Mouse (Mus musculus) lung, adult 2 months (tissue): Measurements from ENCODE around the gene Pappa2.

Source experiments
- CTCF ChIP-seq: fragments of 200-500 bp; IDR thresholded peaks from 2 replicates; pipeline ENCODE4 v1.5.1; 2011; ENCODE audit warnings: mild to moderate bottlenecking, low read length, control low read depth; ENCODE audit not compliant: insufficient read depth
- POLR2A ChIP-seq: fragments of 200-500 bp; IDR thresholded peaks from 2 replicates; pipeline ENCODE4 v1.6.1; 2011; ENCODE audit warnings: low read depth, mild to moderate bottlenecking, control low read depth, low read length, borderline replicate concordance; ENCODE audit errors: extremely low read depth

- TF ChIP-seq CTCF (no peak), POLR2A (no peak)
These were observed 32.1 kb downstream of the Pappa2 start for GRCm38 (mm10) chr1:158947981-158948735.
